Mouse (Mus musculus): ENCODE results near the gene Ube2o.

Ube2o gene

DNA sequence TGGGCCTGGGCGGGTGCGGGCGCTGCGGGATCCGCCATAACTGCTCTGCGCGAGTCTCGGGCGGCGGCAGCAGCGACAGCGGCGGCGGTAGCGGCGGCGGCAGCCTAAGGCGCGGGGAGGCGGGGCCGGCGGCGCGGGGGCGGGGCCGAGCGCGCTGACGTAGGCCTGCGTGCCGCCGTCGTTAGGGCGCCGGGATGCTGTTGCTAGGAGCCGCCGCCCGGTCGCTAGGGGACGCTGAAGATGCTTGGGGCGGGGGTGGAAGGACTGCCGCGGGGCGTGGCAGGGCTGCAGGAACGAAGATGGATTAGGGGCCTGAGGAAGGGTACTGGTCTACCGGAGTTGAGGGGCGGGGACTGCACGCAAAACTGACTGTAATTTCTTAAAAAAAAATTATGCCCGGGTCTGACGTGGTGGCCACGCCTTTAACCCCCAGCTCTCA is at the start of gene Ube2o:
TSS of gene Ube2o (minus strand) at position 72 of the 439 bp plus-strand sequence.
- peak; percentile 79 for DNase-seq (ENCODE audit: low spot score)

DNA sequence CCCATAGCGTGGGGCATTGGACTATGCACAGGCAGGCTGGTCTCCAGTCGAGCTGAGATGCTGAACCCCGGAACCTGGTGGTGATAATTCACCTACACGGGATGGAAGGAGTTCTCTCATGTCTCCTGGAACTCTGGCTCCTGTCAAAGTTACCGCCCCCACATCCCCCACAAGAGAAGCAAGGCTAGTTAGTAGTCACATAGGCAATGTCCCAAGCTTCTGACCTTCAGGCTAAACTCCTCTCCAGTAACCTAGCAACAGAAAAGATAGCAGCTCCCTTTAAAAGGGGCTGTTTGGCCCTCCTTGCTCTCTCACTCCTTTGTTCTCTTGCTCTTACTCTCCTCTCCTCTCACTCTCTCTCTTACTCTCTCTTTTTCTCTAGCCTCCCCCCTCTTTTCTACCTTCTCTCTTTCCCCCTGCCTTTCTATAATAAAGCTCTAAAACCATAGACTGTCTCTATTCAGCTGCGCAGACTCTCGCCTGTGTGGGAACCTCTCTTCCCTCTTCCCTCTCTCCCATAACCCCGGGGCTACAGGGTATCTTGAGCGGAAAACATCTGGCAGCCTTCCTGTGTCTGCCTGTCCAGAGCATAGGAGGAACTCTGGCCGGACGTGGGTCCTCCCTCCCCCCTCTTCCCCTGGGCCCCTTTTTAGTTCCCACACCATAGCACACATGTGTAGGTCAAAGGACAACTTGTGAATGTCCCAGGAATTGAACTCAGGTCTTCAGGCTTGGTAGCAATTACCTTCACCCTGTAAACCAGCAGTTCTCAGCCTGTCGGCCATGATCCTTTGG is 49.1 kb upstream of the Ube2o start:
- DNase-seq (ENCODE audit: low spot score), result no peak

DNA sequence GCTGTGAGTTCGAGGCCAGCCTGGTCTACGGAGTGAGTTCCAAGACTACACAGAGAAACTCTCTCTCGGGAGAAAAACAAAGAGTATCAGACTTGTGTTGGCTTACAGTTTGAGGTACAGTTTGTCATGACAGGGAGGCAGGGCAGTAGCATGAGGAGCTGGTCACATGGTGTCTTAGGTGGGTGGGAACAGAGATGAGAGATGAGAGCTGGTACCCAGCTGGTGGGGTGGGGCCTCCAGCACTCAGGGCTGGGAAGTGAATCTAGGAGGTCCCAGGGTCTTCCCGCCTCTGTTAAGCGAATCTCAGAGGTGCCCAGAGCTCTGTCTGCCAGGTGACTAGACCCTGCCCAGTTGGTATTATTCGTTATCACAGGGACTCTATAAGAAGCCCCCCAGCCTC is 48.2 kb upstream of the Ube2o start:
- DNase-seq (ENCODE audit: low spot score), result no peak

DNA sequence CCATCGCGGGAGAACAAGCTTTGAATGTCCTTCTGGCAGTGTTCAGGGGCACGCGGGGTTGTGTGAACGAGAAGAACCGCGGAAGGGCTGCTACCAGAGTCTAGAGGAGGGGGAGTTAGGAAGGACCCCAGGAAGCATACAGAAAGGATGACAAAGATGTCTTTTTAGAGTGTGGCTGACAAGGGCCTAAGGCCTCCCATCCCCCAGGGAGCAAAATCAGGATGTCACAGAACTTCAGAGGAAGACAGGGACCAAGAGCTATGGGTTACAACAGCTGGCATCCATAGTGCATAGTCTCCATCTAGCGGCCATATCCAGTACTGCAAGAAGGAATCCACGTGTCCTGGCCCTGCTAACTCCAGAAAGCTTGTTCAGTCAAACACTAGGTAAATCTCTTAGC is 47.5 kb upstream of the Ube2o start:
- peak; percentile 82 for DNase-seq (ENCODE audit: low spot score)

DNA sequence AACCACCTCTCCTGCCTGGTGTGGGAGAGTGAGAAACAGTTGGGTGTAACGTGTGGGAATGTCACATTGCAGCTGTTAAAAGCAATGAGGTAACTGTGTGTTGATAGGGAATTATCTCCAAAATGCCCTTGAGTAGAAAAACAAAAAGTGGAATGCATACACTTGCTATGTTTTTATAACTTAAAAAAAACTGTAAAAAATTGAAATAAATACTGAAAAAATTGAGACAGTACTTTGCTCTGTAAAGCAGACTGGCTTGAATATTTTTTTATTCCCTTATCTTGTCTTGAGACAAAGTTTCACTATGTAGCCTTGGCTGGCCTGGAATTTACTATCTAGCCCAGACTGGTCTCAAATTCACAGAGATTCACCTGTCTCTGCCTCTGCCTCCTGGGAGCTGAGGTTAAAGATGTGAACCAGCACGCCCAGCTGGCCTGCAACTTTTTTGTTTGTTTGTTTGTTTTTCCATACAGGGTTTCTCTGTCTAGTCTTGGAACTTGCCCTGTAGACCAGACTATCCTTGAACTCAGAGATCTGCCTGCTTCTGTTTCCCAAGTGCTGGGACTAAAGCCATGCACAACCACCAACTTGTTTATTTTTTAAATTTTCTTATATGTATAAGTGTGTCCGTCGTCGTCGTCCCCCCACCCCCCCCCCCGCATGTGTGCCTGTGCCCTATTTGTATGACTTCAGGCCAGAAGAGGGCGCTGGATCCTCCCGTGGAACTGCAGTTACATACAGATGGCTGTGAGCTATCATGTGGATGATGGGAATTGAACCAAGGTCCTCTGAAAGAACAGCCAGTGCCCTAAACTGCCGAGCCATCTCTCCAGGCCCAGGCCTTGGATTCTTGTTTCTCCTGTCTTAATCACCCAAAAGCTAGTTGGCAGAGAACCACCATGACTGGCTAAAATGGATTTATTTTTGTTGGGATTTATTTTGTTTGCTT is 46.1 kb upstream of the Ube2o start:
- no peak for DNase-seq (ENCODE audit: low spot score)

DNA sequence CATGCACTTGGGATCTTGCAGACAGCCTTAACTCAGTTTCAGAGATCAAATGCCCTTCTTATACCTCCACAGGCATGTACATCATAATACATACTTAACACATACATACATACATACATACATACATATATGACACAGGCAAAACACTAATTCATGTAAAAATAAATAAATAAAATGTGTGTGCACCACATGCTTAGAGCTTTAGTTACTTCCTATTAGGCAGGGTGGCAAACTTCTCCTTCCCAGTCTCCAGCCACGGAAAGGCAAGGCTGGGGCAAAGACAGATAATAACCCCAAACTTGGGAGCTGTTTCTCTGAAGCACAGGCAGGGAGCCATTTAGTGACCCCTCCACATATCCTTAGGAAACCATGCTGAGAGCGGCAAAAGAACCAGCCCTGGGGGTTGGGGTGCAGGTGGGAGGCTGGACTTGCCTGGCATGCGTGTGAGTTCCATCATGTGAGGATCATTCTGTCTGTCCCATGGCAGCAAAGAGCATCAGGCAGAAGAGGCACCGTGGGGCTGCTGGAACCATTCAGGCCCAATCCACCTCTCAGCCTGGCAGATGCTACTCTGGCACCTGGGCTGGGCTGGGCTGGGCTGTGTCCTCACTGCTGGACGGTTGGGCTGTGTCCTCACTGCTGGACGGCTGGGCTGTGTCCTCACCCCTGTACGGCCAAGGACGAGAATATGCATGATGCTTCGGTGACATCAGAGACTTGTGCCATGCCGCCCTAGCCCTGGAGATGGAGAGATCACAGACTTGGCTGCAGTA is 45.2 kb upstream of the Ube2o start, which contains the start of gene Rhbdf2:
TSS of gene Rhbdf2 (minus strand) at position 721 of the 773 bp plus-strand sequence.
- DNase-seq (ENCODE audit: low spot score), result no peak

DNA sequence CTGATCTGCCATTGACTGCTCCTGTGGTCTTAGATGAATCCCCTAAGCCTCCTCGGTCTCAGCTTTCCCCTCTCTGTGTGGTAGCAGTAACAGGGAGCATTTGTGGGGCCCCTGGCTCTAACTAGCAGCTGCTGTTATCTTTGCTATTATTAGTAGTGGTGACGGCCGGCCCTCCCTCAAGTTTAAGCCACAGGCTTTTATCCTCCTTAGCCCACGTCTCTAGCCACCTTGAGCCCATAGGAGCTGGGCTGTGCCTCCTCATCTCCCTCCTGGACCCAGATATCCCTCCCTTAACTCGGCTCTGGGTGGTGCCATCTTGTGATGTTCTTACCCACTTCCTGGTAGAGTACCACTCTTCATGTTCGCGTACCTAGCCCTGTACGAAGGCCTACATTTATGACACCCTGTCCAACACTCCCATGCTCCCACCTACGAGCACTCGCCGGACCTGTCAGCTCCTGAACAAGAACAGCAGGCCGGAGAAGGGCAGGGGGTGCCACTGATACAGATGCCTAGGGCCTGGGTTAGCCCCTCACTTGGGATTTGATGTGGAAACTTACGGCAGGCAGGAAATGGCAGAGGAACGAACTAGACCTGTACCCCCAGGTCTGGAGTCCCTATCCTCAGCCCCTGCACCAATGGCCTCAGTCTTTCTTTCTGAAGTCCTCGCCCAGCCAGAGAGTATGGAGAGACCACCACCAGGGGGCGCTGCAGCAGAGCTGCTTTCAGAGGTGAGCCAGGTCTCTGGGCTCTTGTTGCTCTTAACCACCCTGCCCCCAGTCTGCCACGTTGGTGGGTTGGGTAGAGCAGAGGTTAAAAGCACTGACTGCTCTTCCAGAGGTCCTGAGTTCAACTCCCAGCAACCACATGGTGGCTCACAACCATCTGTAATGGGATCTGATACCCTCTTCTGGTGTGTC is 44.1 kb upstream of the Ube2o start:
- peak; percentile 44 for DNase-seq (ENCODE audit: low spot score)

DNA sequence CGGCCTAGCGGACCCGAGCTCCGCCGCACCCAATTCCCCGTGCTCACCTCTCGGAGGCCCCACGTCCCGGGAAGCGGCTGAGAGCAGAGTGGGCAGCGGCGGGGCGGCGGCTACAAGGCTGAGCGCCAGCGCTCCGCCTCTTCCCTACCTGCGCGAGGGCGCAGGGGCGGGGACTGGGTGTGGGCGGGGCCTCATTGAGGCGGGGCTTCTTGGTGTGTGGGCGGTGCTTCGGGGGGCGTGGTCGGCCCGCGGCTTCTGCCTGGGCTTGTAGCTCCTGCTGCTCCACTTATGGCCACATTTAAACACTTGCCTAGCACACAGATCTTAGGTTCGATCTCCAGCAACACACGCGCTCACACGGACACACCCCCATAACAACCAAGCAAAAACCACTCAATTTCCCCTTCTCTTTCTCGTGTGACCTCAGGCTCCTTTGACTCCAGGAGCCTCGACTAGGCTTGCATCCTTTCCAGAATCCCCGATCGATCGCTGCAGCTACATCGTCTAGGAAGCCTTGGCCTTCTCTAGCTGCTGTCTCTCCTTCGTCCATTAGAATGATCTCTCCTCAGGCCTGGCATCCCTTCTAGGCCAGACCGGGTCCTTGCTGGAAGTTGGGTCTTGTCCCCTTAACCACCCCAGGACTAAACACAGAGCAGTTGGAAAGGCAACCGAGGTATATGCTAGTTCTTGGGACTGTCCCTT is 43.0 kb upstream of the Ube2o start:
- peak; percentile 92 for DNase-seq (ENCODE audit: low spot score)

DNA sequence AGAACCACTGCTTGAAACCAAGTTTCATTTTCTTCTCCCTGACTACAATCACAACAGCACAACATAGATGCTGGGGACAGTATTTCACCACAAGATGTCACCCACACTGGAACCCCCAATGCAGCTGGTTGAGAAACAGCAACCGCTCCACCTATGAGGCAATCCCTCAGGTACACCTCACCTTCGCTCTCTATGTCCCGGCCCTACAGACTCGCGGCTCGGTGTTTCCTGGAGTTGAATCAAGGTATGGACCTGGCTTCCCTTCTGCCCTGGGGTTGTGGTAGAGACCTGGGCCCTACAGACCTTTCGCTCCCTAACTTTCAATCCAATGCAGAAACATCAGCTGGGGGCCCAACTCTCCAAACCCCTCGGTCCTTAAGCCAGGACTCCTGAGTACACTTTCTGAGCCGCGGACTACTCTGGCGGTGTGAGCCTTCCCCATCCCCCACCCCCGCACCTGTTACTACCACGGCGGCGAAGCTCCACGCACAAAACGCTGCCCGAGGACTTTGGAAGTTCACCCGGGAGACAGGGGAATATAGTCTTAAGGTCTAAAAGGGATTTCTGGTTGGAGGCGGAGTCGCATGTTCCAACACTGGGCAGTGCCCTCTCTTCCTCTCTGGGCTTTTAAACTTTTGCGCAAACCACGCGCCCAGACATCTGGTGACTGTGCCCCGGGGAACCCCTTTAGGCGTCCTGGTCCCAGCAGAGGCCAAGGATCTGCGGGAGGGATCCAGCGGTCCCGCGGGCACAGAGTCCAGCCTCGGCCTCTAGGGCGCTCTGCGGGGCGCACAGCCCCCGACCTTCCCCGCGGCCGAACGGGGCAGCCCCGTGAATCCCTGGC is 42.3 kb upstream of the Ube2o start:
- no peak for DNase-seq (ENCODE audit: low spot score)

DNA sequence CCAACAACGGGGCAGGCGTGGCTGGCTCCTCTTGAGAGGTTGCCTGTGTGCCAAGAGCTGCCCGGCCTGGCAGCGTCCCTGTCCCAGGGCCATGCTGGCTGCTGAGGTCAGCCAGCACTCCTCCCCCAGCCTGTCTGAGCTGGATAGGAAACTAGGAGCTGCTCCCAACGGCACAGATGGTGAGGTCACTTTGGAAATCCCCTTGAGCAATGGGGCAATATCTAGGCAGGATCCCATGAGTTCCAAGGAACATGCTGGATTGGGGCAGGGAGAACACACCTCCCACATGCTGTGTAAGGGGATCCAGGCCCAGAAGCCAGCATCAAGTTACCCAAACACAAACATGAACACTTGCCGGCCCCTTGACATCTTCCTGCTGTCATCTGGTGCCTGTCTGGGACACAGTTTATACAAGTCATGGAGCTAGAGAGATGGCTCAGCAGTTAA is 40.0 kb upstream of the Ube2o start:
- DNase-seq (ENCODE audit: low spot score), result peak; percentile 25

DNA sequence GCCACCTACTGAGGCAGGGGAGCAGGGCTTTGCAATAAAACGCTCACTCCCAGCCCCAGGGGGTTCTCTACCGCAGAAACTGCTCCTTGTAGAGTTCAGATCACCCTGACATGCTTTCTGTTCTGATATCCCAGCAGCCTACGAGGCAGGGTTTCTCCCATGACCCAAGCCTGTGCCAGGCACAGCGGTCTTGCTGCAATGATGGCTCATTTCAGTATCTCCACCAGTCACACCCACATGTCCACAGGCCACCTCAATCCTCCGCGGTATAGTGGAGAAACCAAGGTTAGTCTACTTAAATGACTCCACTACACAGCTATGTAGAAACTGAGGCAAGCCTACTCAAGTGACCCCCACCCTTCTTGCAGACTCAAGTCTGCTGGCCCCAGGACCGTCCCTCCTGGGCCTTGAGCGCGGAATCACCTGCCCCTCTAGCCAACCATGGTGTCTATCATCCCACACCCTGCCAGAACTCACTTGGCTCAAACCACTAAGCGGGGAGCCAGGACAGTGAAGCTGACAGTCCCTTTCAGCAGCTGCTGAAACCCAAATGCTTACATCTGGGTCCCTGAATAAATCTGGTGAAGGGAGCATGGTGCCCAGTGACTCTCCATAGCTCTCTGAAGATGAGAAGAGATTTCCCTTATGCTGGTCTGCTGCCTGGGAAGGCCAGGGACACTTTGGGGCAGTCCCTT is 39.5 kb upstream of the Ube2o start:
- no peak for DNase-seq (ENCODE audit: low spot score)

DNA sequence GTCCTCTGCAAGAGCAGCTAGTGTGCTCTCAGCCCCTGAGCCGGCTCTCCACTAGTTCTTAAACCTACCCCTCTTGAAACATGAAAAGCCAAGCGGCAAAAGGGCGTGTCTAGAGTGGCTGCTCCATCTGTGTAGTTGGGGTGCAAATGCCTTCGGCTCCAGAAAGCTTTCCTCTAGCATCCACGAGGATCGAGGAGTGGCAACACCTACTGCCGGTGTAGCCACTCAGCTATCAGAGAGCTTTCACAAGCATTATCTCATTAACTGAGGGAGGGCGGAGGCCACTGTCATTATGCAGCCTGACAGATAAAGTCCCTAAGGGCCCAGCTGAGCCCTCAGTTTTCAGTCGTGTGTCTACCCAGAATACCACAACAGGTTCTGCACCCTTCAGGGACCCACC is 38.8 kb upstream of the Ube2o start:
- DNase-seq (ENCODE audit: low spot score), result no peak

DNA sequence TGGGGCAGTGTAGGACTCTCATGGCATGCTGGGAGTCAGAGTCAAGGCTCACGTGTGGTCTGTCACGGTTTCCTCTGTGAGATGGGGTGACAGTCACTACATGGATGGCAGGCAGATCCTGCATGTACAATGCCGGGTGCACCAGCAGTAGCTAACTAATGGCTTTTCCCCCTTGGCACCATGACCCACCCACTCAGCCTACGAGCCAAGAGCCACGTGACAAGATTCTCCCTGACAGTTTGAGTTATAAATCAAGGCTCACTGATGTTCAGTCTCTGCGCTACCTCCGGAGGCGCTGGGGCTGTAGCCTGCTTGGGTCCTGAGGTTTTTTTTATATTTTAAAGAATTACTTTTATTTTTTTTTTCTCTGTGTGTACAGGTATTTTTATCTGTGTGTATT is 38.3 kb upstream of the Ube2o start:
- no peak for DNase-seq (ENCODE audit: low spot score)

DNA sequence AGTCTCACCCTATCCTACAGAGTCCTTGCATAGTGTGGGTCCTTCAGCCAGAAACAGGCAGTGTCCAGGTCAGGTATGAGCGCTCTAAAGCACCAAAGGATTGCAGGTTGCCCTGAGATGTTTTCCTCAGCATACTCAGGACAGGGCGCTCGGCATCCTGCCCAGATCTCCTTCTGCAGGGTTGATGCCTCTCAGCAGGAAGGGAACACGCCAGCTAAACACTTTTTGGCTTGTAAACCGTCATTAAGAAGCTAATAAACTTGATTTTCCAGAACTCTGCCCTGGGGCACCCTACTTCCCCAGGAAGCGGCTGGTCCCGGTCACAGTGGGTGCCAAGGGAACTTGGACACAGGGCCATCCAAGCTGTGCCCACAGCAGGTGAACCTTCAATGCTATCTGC is 37.9 kb upstream of the Ube2o start:
- no peak for DNase-seq (ENCODE audit: low spot score)

DNA sequence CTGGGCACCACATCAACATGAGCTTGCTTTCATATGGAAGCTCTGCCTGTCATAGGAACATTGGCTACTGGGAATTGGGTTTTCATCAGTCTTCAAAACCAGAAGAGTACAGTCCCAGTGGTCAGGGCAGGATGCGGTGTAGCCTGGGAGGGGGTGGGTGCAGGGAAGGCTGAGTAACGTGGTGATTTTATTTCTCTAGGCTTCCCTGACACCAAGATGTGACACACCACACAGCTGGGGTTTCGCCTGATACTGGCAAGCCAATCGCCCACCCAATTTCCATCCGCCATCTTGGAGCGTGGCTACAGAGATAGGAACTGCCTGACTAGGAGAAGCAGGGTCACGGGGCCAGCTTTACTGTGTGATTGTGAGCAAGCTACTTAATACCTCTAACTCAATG is 37.4 kb upstream of the Ube2o start:
- no peak for DNase-seq (ENCODE audit: low spot score)

DNA sequence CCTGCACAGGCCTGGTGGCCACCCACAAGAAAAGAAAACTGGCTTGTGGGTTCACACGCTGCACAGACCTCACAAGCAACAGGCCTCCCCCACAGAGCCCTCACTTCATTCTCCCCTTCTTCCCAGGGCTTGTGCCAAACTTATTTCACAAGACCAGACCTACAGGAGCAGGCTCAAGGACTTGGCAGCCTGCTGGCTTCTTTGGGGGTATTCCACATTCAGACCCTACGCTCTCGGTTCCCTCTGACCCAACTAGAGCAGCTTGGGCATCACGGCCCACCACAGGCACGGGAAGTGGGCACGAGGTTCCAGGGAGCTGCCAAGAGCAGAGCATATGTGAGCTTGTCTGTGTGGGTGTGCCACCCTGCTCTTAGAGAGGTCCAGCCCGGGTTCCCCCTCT is 36.4 kb upstream of the Ube2o start:
- DNase-seq (ENCODE audit: low spot score), result no peak

DNA sequence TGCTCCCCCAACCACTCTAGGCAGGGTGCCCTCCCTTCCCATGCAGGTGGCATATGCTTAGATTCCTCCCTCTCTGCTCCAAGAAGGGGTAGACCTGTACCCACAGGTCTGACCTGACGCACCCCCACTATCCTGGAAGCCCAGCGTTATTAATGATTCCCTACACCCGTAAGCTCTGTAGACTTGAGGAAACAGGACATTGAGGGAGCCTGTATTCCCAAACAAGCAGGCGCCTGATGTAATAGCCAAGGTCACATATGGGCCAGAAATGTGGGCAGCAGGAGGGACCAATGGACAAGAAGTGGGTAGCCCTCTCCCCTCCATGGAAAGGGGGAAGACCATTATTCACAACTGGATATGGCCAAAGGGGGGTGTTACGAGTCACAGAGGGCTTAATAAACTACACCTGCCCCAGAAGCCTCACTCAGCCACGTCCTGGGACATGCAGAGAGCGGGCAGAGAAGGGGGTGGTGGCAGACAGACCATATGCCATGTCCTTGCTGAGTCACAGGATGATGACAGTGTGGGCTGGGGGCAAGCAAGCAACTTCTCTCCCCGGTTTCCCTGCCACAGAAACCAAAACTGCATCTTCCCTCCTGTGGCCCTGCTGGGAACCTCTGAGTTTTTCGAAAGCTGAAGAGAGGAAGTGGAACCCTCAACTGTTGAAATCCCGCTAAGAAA is 35.3 kb upstream of the Ube2o start:
- no peak for DNase-seq (ENCODE audit: low spot score)

DNA sequence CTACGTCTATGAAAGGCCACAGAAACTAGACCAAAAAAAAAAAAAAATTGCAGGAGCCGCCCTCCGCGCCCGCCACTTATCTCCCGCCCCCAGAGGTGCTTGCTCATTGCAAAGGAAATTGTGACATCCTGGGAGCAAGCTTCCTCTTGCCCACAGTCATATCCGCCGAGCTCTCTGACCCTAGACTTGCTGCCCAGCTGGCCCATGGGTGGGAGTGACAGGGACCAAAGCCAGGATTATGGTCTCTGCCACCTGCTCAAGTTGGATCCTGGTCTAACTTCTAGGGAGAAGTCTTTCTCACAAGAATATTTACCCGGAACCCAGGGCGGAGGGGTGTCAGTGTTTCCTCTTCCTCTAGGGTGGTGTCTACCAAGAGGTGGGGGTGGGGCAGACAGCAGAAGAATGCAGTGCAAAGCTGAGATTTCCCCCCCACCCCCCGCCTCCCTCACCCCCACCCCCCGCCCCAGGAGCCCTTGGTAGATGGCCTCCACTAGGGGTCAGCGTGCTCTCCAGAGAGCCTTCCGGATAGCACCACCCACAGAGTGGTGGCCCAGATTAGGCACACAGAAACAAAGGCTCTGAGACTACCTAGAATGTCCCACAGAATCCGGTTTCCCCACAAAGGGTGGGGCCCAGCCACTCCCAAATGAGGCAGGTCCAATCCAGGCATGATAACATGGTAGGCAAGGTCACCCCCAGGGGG is 34.6 kb upstream of the Ube2o start:
- DNase-seq (ENCODE audit: low spot score), result peak; percentile 74
